In the genomic region with DNA sequence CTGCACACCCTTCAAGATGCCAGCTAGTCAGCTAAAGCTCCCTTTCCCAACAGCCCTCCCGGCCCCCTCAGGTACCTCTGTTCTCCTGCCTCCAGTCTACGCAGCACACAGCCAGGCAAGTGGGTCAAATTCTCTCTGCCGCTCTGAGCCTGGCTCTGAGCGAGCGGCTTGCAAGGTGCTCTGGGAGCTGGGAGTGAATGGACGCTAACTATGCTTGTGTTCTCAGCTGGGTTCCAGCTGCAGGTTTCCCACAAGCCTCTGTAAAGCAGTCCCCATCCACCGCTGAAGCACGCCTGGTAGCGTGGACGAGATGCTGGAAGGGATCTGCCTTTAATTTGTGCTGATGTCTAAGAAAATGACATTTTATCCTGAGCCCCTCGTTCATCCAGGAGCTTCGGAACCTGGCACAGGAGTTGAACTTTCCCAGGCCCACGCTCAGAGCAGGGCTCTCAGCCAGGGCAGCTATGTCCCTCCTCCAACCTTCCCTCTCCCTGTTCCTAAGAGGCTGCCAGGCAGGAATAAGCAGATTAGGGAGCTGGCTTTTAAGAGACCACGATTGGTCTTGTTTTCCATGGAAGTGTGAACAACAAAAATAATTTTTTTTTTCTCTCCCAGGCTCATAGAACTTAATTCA, we compare ENCODE assay signal across 15 mouse cellular contexts. TPM values are rescaled to one million over a fixed set of nuclear protein-coding genes. Genes with fewer than 3 reads are reported as not detected.
DNase-seq lines count a peak whose midpoint lies in the region; ATAC-seq lines count a peak whose summit lies in the region.
"Had no signal": no experiment of that assay in that cellular context is flagged by ENCODE, and none has a peak within 500 bp of the region (broad histone marks: within the 10 kb centered on the region; RNA-seq: fewer than 3 reads in every experiment).

No protein-coding gene starts in this region.

- peaks cover 60% of the 10 kb centered on the region for H3K27me3 ChIP-seq in forebrain, embryonic 12.5 days
- peaks cover 96% of the 10 kb centered on the region for H3K27me3 ChIP-seq in forebrain, embryonic 10.5 days (ENCODE audit: poor library complexity, severe bottlenecking)
- peaks cover 81% of the 10 kb centered on the region for H3K27me3 ChIP-seq in midbrain, embryonic 10.5 days (ENCODE audit: low read depth, poor library complexity, severe bottlenecking)

- H3K4me1 ChIP-seq in forebrain, embryonic 12.5 days: peaks cover 59% of the 10 kb centered on the region
- H3K4me1 ChIP-seq in forebrain, embryonic 10.5 days: peaks cover 72% of the 10 kb centered on the region
- H3K4me1 ChIP-seq in midbrain, embryonic 10.5 days: peaks cover 82% of the 10 kb centered on the region

- H3K27ac ChIP-seq in forebrain, embryonic 12.5 days: 0 out of 2 replicates have a peak overlapping the region, but pooled peaks have one; percentile 19
- H3K27ac ChIP-seq in forebrain, embryonic 10.5 days: no peak overlapping the region; the same call in 1 of the 2 replicates
- H3K27ac ChIP-seq in midbrain, embryonic 10.5 days (replicated peaks): peak overlapping the region; percentile 65

- 30% methylated on average over 14 of the region's 14 CpGs for WGBS in forebrain, embryonic 12.5 days
- WGBS in forebrain, embryonic 10.5 days: 33% methylated on average over 14 of the region's 14 CpGs
- WGBS in midbrain, embryonic 10.5 days: 35% methylated on average over 14 of the region's 14 CpGs

- no peaks in the 10 kb centered on the region for H3K36me3 ChIP-seq in forebrain, embryonic 12.5 days (replicated peaks)
- no peaks in the 10 kb centered on the region for H3K36me3 ChIP-seq in forebrain, embryonic 10.5 days (replicated peaks)
- H3K36me3 ChIP-seq in midbrain, embryonic 10.5 days: no peaks in the 10 kb centered on the region

- ATAC-seq in forebrain, embryonic 12.5 days (ENCODE audit: low FRiP score): no peak
- ATAC-seq: Patski had no signal

- H3K9me3 ChIP-seq in forebrain, embryonic 12.5 days: no peaks in the 10 kb centered on the region
- no peaks in the 10 kb centered on the region for H3K9me3 ChIP-seq in forebrain, embryonic 10.5 days
- H3K9me3 ChIP-seq in midbrain, embryonic 10.5 days (replicated peaks): no peaks in the 10 kb centered on the region

- H3K4me3 ChIP-seq in forebrain, embryonic 12.5 days (replicated peaks): no peak overlapping the region
- no peak overlapping the region for H3K4me3 ChIP-seq in forebrain, embryonic 10.5 days
- no peak overlapping the region for H3K4me3 ChIP-seq in midbrain, embryonic 10.5 days
- H3K4me3 ChIP-seq: erythroblast, embryonic 14.5 days had no signal

- peak overlapping the region; percentile 15 for H3K4me2 ChIP-seq in forebrain, embryonic 12.5 days

- DNase-seq in forebrain, embryonic 10.5 days (ENCODE audit: extremely low spot score, low spot score): no peak
- peak; percentile 20 for DNase-seq in right cerebral cortex, adult 18-20 months
- DNase-seq in right cerebral cortex, postnatal 36 days (ENCODE audit: low spot score in 2 of 2): no peak
- no peak for DNase-seq in midbrain, embryonic 10.5 days (ENCODE audit: low spot score)
- no peak for DNase-seq in thymus, adult 18-20 months
- DNase-seq in gastrocnemius, postnatal 25 days: no peak
- DNase-seq in thymus, postnatal 0 days (ENCODE audit: low spot score): no peak
- DNase-seq: adrenal gland, postnatal 14 days; cerebellum, adult 9-11 months; lung, postnatal 14 days; thymus, postnatal 4 days had no signal

- no peak overlapping the region for H3K9ac ChIP-seq in forebrain, embryonic 12.5 days

RNA-seq across cellular contexts. Expression of a gene that starts 5.1 kb away (rescaled TPM):
- 8.7 and 9.2 TPM in 2 replicates for polyA plus RNA-seq in forebrain, embryonic 12.5 days (2016; fragmentation: Nextera tagmentation; extraction: Ambion mirVana)
- polyA plus RNA-seq in forebrain, embryonic 10.5 days (2016; fragmentation: Nextera tagmentation; extraction: Ambion mirVana): 1.0 TPM in 2 replicates
- 5.7 and 11.4 TPM in 2 replicates for polyA plus RNA-seq in midbrain, embryonic 10.5 days (2016; fragmentation: Nextera tagmentation; extraction: Ambion mirVana)
- total RNA-seq in gastrocnemius, postnatal 25 days (2021): 1 to 10 TPM in 1 of 2 experiments, under 1 TPM in 1; 0.79 to 1.9 TPM
- 3.0 and 3.1 TPM in 2 replicates for polyA plus RNA-seq in thymus, postnatal 0 days (2015; fragmentation: Nextera tagmentation; extraction: Ambion mirVana)
- total RNA-seq: granulocyte monocyte progenitor cell, adult 5-6 weeks had no signal
- polyA plus RNA-seq: erythroblast, embryonic 14.5 days had no signal
